Mouse (Mus musculus): Measurements from ENCODE around the gene Meis2.
A peak's percentile ranks its signal among the peaks of the same experiment; 100 is the strongest.

Gene Meis2

DNA sequence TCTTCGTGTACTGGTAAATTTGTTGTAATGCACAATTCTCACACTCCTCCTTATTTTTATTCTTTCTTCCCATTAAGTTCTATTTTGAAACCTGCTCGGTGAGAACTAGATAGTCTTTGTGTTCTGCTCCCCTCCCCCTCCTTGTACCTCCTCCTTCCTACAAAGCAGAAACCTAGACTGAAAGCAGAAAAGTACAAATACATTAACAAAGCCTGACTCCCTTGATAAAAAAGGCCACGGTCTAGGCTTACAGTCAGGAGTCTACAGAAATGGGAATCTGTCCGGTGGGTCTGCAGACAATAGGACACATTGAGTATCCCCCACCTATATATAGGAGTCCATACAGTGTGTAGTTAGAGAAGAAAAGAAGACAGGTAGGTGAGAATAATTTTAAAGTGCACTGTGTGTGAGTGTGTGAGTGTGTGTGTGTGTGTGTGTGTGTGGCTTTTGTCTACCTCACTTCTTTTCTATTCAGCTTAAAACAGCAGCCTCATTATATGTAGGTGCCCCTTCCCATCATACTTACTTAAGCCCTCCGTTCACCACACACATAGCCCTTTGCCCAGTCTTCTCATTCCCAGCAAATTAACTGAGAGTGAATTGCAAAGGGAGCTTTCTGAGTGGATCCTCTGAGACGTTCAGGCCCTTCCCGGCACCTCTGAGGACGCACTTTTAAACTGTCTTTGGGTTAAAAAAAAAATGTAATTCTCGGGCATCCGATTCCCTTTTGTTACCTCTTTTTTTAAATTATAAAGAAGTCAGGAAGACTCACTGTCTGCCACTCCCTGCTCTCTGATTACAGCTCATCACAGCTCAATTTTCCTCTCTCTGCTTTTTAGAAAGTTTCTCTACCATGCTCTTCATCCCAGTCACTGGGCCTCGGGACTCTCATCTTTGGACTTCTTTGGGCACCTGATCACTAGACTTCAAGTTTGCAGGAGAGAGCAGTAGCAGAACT is 208.2 kb downstream of the Meis2 start:
- DNase-seq (ENCODE audit: low read depth, low spot score) = no peak

DNA sequence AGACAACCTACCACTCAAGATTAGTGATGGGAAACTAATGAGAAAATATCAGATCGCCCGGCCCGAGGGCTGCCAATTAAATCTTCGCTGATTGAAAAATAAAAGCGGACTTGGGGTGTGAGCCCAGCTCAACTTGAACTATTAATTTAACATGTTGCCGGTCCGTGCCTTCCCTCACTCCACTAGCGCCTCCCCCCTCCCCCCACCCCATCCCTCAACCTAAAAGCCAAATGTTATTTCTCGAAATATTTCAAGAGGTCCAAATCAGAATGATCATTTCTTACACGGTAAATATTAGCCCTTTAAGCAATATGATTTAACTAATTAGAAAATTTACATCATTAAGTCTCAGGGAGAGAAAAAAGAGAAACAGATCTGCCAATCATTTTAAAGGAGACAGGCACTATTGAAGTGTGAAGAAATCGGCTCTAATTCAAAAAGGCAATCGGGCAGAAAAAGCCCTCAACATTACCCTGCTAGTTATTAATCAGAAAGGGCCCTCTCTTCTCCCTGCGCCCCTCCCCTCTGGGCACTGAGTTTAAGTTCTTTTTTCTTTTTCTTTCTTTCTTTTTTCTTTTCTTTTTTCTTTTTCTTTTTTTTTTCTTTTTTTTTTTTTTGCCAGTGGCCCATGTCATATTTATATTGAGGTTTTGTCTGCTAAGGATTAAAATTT is 209.1 kb downstream of the Meis2 start:
- DNase-seq (ENCODE audit: low read depth, low spot score) = no peak

DNA sequence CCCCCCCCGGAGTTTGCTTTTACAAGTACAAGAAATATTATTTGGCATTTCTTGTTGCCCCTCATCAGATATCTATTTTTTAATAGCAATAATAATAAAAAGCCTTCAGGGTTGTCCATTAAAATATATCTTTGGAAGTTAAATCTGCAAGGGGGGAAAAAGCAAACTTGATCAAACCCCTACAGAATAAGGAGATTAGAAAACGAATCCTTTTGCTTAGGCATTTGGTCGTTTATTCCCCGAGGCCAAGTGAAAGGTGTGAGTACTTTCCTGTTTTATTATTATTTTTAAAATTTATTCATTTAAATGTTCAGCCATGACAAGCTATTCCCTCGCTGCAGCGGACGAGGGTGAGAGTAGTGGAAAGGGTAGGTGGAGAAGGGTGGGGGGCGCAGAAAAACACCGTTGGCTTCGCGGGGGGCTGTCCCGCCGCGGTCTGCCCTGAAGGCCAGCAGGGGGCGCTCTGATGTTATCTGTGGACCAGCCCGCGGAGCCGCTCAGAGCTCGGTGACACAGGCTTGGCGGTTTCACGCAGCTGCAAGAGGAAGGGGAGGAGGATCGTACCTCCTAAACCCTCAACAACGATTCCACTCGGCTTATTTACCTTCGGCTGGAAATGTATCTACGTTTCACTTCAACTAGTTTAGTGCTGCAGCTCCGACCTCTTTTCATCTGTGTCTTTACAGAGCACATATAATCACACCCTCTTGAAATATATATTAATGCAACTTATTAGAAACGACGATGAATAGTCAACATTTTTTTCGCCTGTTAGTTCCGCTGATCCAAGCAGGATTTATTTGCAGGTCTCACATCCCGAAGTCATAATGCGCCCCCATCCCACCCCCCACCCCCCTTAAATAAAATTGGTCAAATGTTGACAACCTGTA is 209.9 kb downstream of the Meis2 start:
- DNase-seq (ENCODE audit: low read depth, low spot score) = peak; percentile 71

- no peak for DNase-seq (ENCODE audit: low read depth, low spot score)
These were observed 210.8 kb downstream of the Meis2 start for GRCm38 (mm10) chr2:115854828-115855311.

DNA sequence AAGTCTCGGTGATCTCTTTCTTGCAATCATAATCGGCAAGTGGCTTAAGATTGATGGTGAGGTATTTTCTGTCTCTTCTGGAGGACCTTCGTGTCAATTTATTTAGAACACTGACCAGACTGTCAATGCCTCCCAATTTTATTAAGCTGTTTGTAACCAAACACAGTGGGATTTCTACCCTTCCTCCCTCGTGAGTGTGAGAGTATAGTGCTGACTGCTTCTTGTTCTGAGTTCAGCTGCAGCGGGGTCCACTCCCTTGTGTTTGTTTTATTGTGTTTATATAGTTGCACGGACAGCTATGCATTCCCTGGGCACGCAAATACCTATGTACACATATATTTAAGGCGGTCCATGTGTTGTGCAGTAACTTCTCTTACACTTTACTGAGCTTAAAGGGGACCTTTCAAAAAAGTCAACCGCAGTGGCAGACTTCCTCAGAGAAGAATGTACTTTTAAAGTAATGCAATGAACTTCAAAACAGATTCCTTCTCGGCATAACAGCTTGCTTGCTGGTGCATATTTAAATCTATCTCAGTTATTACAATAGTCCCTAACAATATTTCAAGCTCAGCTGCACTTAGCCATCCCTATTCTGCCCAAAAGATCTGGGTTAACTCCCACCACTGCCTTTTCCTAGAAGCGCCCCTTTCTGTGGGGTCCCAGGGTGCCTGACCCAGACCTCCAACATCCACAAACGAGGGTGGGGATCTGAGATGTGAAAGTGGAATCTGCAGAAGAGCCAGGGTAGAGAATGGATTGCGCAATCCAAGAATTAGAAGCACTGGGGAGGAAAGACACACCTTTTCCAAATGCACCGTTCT is 211.4 kb downstream of the Meis2 start:
- no peak for DNase-seq (ENCODE audit: low read depth, low spot score)

- DNase-seq (ENCODE audit: low read depth, low spot score) = no peak
These were observed 212.4 kb downstream of the Meis2 start for GRCm38 (mm10) chr2:115853221-115853620.

GRCm38 (mm10) chr2:115852615-115853014 is 213.0 kb downstream of the Meis2 start:
- DNase-seq (ENCODE audit: low read depth, low spot score) = no peak

- no peak for DNase-seq (ENCODE audit: low read depth, low spot score)
These were observed 213.5 kb downstream of the Meis2 start for GRCm38 (mm10) chr2:115852109-115852508.

- no peak for DNase-seq (ENCODE audit: low read depth, low spot score)
These were observed 214.7 kb downstream of the Meis2 start for GRCm38 (mm10) chr2:115850961-115851360.

GRCm38 (mm10) chr2:115842821-115843220 is 222.8 kb downstream of the Meis2 start:
- no peak for DNase-seq (ENCODE audit: low read depth, low spot score)

DNA sequence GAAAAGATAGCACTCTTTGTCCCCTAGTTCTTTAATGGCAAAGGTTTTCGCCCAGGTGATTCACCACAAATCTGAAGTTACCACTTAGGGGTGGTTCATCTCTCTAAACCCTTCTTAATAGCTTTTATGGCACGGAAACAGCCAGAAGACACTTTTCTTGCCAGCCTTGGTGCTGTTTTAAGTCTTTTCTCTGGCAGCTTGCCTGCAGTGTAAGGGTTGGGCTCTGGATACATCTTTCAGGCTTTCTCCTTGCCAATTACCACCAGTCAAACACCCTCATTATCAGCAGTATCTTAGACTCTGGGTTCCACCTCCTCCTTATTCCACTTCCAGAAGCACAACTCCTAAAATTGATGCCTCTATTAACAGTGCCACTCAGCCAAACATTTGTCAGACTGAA is 229.6 kb downstream of the Meis2 start:
- no peak for DNase-seq (ENCODE audit: low read depth, low spot score)

- DNase-seq (ENCODE audit: low read depth, low spot score) = peak; percentile 73
These were observed 243.3 kb downstream of the Meis2 start for GRCm38 (mm10) chr2:115822361-115822760.

DNA sequence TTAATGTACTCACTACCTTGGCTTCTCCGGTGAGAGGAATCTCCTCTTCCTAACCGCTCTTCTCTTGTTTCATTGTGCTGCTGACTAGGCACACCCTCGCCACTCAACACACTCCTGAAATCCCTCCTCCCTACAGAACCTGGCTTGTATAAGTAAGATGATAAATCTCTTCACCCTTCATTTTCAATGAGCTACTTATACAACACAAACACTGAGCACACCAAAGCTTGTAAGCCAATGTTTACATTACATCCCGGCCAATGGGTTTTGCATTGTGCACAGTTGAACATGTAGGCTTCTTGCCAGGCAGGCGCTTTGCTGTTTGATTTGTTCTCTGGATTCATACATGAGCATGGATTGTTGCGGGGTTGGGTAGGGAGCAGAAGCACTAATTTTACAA is 247.7 kb downstream of the Meis2 start:
- no peak for DNase-seq (ENCODE audit: low read depth, low spot score)

- DNase-seq (ENCODE audit: low read depth, low spot score) = no peak
These were observed 251.9 kb downstream of the Meis2 start for GRCm38 (mm10) chr2:115813721-115814120.

DNA sequence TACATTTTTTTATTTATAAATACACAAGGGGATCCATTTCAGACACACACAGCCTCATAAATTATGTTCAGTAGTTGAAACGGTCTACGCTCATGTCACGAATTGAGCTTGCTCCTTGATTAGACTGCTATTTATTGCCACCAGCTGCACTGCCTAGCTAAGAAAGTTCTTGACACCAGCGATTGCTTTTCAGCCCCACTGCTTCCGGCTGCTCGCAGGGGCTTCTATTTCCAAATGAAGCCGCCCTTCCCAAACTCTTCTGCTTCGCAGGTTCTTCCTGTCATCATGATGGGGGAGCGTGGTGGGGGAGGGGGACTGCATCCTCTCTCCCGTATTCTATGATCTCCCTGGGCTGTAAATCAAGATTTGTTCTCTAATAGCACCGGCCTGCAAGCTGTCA is 252.3 kb downstream of the Meis2 start:
- DNase-seq (ENCODE audit: low read depth, low spot score) = peak; percentile 18

Measured in telencephalon, adult 2 months (tissue).